Mouse (Mus musculus) G1E-ER4 (cell line): ENCODE measurements around the gene Fbln5. TPM values are rescaled to one million over a fixed set of nuclear protein-coding genes. Genes with fewer than 3 reads are reported as not detected.

ENCODE experiments used
- GATA1 ChIP-seq: IDR thresholded peaks from one replicate; pipeline ENCODE4 v1.8.0; 2012; ENCODE audit warnings: low read length, inconsistent platforms
- polyA plus RNA-seq: library from polyadenylated mRNA; stranded (reverse); fragments of >175 nt; gene quantifications from 2 replicates; pipeline ENCODE4 v1.2.3, GENCODE M21; 2012

Gene Fbln5
- polyA plus RNA-seq, 1 experiment = not detected

DNA sequence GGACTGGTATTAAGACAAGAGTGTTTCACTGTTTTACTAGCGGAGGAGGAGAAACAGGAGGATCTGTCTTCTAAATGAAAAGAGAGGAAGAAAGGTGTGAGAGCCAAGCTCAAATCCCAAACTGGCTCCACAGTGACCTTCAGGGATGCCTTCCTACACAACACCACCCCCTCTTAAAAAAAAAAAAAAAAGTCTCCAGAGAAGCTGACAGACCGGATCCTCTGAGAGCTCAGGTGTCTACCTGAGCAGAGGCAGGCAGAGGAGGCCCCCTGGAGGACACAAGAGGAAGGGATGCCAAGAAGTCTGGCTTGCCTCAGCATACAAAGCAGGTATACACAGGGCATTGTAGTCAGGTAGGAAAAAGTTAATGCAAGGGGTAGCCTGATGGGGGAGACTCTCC lies 36.1 kb downstream of the Fbln5 start:
- no peak for TF ChIP-seq GATA1

DNA sequence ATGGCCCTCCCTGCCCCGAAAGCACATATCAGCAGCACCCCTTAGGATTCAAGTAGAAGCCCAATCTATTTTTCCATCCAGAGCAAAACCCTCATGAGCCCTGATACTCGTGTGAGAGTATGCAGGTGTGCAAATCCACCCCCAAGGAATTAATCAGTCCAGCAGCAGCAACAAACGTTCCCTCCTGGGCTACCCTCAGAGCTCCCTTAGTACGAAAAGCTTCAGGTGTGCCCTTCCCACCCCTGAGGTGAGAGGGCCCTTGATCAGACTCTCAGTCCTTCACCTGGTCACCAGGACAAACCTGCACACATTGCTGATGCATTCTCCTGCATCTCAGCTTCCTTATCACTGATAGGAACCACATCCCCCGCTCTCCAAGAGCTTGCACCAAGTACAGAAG lies 37.9 kb downstream of the Fbln5 start:
- TF ChIP-seq GATA1 = no peak

DNA sequence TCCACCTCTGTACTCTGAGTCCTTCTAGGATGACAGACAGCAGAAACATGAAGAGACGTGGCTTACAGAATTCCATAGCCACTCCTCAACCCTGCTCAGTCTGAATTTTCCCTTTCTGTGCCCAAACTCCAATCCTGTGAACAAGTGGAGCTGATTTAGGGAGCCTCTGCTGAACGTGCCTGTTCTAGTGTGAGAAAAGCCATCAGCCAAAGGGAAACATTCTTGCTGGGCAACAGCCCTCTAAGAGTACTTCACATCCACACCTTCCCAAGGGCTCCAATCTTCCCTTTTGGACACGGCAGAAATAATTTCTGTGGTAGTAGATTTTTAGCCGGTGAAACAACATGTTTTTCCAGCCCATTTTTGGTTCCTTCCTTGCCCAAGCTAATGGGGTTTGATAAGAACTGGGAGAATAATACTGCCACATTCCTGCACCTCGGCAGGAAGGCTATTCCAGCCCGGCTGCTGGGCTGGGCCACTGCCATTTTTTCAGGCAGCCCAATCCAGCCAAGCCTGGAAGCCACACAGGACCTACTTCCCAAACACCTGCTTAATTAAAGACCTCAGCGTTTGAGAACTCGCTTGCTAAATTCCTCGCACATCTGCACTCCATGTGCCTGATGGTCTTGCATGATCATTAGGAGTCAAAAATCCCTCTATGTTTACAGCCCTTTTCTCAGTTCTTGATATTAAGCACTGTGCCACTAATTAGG lies 41.1 kb downstream of the Fbln5 start:
- no peak for TF ChIP-seq GATA1

- TF ChIP-seq GATA1 = no peak
Observed at GRCm38 (mm10) chr12:101776383-101776782, 42.5 kb downstream of the Fbln5 start.

DNA sequence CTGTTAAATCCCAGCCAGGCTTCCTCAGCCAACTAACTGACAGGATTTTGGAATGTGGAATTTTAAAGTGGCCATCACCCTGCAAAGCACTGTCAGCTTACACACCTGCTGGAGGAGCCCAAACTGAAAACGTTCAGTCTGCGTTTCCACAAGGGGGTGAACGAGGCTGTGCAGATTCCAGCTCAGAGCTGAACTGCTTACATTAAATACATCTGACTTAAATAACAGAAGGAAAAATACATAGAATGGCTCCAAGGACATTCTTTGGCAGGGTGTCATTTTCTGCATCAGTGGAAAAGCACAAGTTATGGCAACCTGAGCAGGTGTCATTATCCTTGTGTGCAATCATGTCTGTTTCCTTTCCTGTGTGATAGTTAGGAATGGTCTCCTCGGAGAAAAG lies 44.7 kb downstream of the Fbln5 start:
- TF ChIP-seq GATA1 = no peak

DNA sequence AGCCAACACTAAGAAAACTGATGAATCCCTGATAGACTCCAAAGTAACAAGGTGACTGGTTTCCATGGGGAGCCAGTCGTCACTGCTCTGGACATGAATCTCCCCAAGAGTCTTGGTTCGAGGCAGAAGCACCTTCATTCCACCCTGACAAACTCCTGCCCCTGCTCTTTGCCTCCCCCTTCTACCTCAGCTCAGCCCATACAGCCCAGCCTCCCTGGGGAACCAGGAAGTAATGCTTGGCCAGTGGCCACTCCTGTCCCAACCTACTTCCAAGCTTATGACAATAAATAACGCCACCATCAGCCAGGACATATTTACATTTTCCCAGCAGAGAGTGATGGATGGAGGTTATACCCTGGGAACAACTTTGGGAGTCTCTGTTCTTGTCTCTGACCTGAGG lies 45.9 kb downstream of the Fbln5 start:
- no peak for TF ChIP-seq GATA1

GRCm38 (mm10) chr12:101770283-101771015 lies 48.4 kb downstream of the Fbln5 start:
- TF ChIP-seq GATA1 = no peak

- no peak for TF ChIP-seq GATA1
Observed at GRCm38 (mm10) chr12:101767306-101768053, 51.4 kb downstream of the Fbln5 start.

DNA sequence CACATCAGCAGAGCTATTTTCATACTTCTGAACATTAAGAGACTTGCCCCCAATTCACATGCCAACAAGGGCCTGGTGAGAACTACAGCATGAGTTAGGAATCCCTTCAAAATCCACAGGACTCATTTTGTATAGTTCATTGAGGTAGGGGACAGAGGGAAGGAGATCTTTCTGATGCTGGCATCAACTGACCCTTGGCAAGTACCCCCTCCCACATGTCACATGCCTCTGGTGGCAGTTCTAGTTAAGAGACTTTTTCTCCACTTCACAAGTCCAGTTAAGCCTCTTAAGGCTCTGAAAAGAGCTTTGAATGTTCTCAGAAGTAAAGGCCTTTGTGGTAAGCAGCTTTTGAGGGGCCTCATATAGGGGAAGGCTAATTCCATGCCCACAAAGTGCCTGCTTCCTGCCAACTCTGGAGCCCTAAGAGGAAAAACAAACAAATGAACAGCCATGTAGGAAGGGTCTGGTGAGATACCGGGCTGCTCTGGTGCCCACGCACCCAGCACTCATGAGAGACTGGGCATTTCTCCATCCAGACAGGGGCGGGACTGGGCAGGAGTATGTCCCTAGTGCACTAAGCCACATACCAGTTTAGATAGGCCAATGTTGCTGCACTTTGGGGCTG lies 52.5 kb downstream of the Fbln5 start:
- TF ChIP-seq GATA1 = no peak

- TF ChIP-seq GATA1 = no peak
Observed at GRCm38 (mm10) chr12:101764870-101765269, 54.0 kb downstream of the Fbln5 start.

DNA sequence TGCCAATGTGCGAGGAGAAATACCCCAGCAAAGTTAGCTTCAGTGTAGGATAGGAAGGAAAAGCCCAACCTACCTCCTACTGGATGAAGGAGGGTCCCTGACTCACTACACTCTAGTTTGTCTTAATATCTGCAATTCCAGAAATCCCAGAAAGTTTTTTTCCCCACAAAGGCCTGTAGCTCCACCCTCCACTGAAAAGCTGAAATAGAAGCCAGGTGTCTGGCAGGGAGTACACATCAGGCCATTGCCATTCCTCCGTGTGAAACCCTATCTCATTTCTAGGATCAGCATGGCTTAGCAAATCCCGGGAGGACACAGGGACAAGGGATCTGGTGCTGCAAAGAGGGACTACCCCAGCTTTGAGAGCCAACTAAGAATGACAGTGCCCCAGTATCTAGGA lies 55.8 kb downstream of the Fbln5 start:
- no peak for TF ChIP-seq GATA1

DNA sequence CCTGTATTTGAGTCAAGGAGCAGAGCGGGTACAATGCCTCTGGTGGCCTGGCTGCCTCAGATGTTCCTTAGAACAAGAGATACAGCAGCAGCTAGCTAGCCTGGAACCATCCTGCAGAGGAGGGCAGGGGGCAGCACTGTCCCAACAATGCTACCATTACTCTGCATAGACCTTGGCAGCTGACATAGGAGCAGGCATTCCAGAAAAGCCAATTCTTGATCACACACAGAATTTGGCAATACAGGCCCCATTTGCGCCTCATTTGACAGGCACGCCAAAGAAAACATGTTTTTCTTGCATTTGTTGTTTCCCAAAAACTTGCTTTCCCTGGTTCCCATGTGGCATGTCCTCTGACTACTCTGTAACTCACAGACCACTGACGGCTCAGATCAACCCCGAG lies 56.8 kb downstream of the Fbln5 start:
- TF ChIP-seq GATA1 = no peak

- TF ChIP-seq GATA1 = no peak
Observed at GRCm38 (mm10) chr12:101759440-101760045, 59.3 kb downstream of the Fbln5 start.

DNA sequence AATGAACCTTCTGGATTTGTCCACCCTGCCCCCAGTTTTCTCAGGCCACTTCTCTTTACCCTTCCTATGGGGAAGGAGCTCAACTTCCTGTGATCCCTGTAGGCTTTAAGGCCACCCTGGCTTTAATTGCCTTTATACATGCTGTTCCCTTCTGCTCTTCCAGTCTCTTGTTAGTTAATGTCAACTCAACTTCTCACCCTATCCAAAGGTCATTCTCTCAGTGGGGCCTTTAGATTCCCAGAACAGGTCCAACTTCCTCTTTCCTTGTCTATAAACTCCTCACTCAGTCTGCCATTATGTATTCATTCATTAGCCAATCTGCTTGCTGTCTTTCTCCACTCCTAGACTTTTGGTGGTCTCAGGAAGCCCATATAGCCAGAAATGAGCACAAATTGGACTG lies 60.2 kb downstream of the Fbln5 start:
- no peak for TF ChIP-seq GATA1

- TF ChIP-seq GATA1 = no peak
Observed at GRCm38 (mm10) chr12:101742375-101742774, 76.5 kb downstream of the Fbln5 start.
